Mouse (Mus musculus) CH12.LX (cell line): ENCODE results near the gene Lsg1. TPM values are rescaled to one million over a fixed set of nuclear protein-coding genes. Genes with fewer than 3 reads are reported as not detected.
A peak's percentile ranks its signal among the peaks of the same experiment; 100 is the strongest.

ENCODE experiments used
- DNase-seq: peaks from one replicate; pipeline ENCODE4 v3.0.0-alpha.2; 2013; ENCODE audit errors: extremely low read depth
- H3K27ac ChIP-seq: 2 replicates; pipeline ENCODE4 v1.5.1; 2012; ENCODE audit warnings: low read depth, mild to moderate bottlenecking, control low read depth, moderate library complexity; ENCODE audit not compliant: insufficient read depth
- H3K27me3 ChIP-seq: replicated peaks from 2 replicates; pipeline ENCODE3; 2012; ENCODE audit warnings: inconsistent platforms
- H3K36me3 ChIP-seq, 2 experiments: replicated peaks in 1 of 2; 2 replicates each; pipeline versions ENCODE3 to v1.6.1; 2012; ENCODE audit warnings: inconsistent platforms in 1 of 2, low read length in 1 of 2, mild to moderate bottlenecking in 1 of 2, mixed read lengths in 1 of 2, moderate library complexity in 1 of 2; ENCODE audit not compliant: control insufficient read depth in 1 of 2, insufficient read depth in 1 of 2
- H3K4me1 ChIP-seq, 2 experiments: 2 replicates each; pipeline ENCODE4 v1.6.1; 2012; ENCODE audit warnings: inconsistent platforms in 1 of 2, moderate library complexity in 1 of 2; ENCODE audit not compliant: insufficient read depth in 2 of 2, control insufficient read depth in 1 of 2
- H3K4me2 ChIP-seq: 2 replicates; pipeline ENCODE4 v1.6.1; 2012; ENCODE audit warnings: low read depth, mild to moderate bottlenecking, control low read depth; ENCODE audit not compliant: poor library complexity, insufficient read depth, severe bottlenecking
- H3K4me3 ChIP-seq, 3 experiments: fragments of 150-350 bp in 1 of 3; sonication (generic) in 1 of 3; replicated peaks in 1 of 3; 2 replicates each; pipeline versions ENCODE3 to v1.5.1; 2011 to 2012; ENCODE audit warnings: low read depth in 2 of 3, low read length in 2 of 3, mild to moderate bottlenecking in 2 of 3, moderate library complexity in 2 of 3, control low read depth in 1 of 3, improper control_type of control experiment in 1 of 3, inconsistent platforms in 1 of 3, mixed read lengths in 1 of 3; ENCODE audit not compliant: poor library complexity in 1 of 3
- H3K79me2 ChIP-seq: replicated peaks from 2 replicates; pipeline ENCODE4 v1.6.1; 2012; ENCODE audit warnings: mild to moderate bottlenecking, moderate library complexity; ENCODE audit not compliant: control insufficient read depth, poor library complexity, insufficient read depth, severe bottlenecking; ENCODE audit errors: extremely low read depth
- H3K9ac ChIP-seq: 2 replicates; pipeline ENCODE4 v1.6.1; 2012; ENCODE audit warnings: low read depth, mild to moderate bottlenecking, control low read depth, moderate library complexity; ENCODE audit not compliant: insufficient read depth
- H3K9me3 ChIP-seq: replicated peaks from 2 replicates; pipeline ENCODE3; 2012; ENCODE audit warnings: low read length, inconsistent platforms, mixed read lengths
- BHLHE40 ChIP-seq: IDR thresholded peaks from 2 replicates; pipeline ENCODE4 v1.6.1; 2011; ENCODE audit warnings: mild to moderate bottlenecking, low read depth, low read length, improper control_type of control experiment
- CHD1 ChIP-seq: IDR thresholded peaks from 2 replicates; pipeline ENCODE4 v1.6.1; 2012; ENCODE audit warnings: low read depth, low read length, improper control_type of control experiment, inconsistent platforms
- CTCF ChIP-seq, 2 experiments: IDR thresholded peaks in 1 of 2; conservative IDR thresholded peaks in 1 of 2; 2 replicates each; pipeline ENCODE4 v1.5.1; 2011 to 2012; ENCODE audit warnings: low read depth in 2 of 2, low read length in 2 of 2, improper control_type of control experiment in 1 of 2, inconsistent platforms in 1 of 2, mild to moderate bottlenecking in 1 of 2, moderate library complexity in 1 of 2
- ELF1 ChIP-seq: IDR thresholded peaks from 2 replicates; pipeline ENCODE4 v1.6.1; 2014; ENCODE audit warnings: low read depth, mild to moderate bottlenecking, inconsistent platforms, low read length, improper control_type of control experiment
- EP300 ChIP-seq: IDR thresholded peaks from 2 replicates; pipeline ENCODE4 v1.6.1; 2011; ENCODE audit warnings: low read length, improper control_type of control experiment
- ETS1 ChIP-seq: conservative IDR thresholded peaks from 2 replicates; pipeline ENCODE4 v1.6.1; 2012; ENCODE audit warnings: low read depth, mild to moderate bottlenecking, inconsistent platforms, low read length, improper control_type of control experiment, moderate library complexity
- HCFC1 ChIP-seq: IDR thresholded peaks from 2 replicates; pipeline ENCODE4 v1.6.1; 2012; ENCODE audit warnings: low read depth, mild to moderate bottlenecking, inconsistent platforms, low read length, improper control_type of control experiment
- IRF4 ChIP-seq: IDR thresholded peaks from 2 replicates; pipeline ENCODE4 v1.6.1; 2014; ENCODE audit warnings: low read depth, mild to moderate bottlenecking, inconsistent platforms, low read length, improper control_type of control experiment
- JUN ChIP-seq: IDR thresholded peaks from 2 replicates; pipeline ENCODE4 v1.6.1; 2011; ENCODE audit warnings: low read depth, mild to moderate bottlenecking, low read length, improper control_type of control experiment, moderate library complexity; ENCODE audit not compliant: insufficient read depth
- JUND ChIP-seq: conservative IDR thresholded peaks from 2 replicates; pipeline ENCODE4 v1.6.1; 2011; ENCODE audit warnings: low read depth, low read length, improper control_type of control experiment
- MAFK ChIP-seq: IDR thresholded peaks from 2 replicates; pipeline ENCODE4 v1.6.1; 2011; ENCODE audit warnings: low read length, improper control_type of control experiment; ENCODE audit not compliant: insufficient replicate concordance
- MAZ ChIP-seq: IDR thresholded peaks from 2 replicates; pipeline ENCODE4 v1.6.1; 2012; ENCODE audit warnings: low read depth, mild to moderate bottlenecking, inconsistent platforms, low read length, improper control_type of control experiment, moderate library complexity
- MXI1 ChIP-seq: IDR thresholded peaks from 2 replicates; pipeline ENCODE4 v1.6.1; 2011; ENCODE audit warnings: mild to moderate bottlenecking, low read depth, low read length, improper control_type of control experiment
- NELFE ChIP-seq: IDR thresholded peaks from 2 replicates; pipeline ENCODE4 v1.6.1; 2011; ENCODE audit warnings: low read depth, low read length, improper control_type of control experiment
- NRF1 ChIP-seq: IDR thresholded peaks from 2 replicates; pipeline ENCODE4 v1.6.1; 2014; ENCODE audit warnings: low read depth, mild to moderate bottlenecking, inconsistent platforms, low read length, improper control_type of control experiment, moderate library complexity
- PAX5 ChIP-seq: IDR thresholded peaks from 2 replicates; pipeline ENCODE4 v1.6.1; 2012; ENCODE audit warnings: low read length, inconsistent platforms, mixed read lengths
- POLR2A ChIP-seq: IDR thresholded peaks from 2 replicates; pipeline ENCODE4 v1.6.1; 2011; ENCODE audit warnings: low read depth, mild to moderate bottlenecking, improper control_type of control experiment, low read length
- POLR2AphosphoS2 ChIP-seq: IDR thresholded peaks from 2 replicates; pipeline ENCODE4 v1.6.1; 2011; ENCODE audit warnings: low read depth, low read length, improper control_type of control experiment
- RAD21 ChIP-seq: IDR thresholded peaks from 2 replicates; pipeline ENCODE4 v1.6.1; 2011; ENCODE audit warnings: low read depth, mild to moderate bottlenecking, low read length, improper control_type of control experiment, moderate library complexity
- RCOR1 ChIP-seq: conservative IDR thresholded peaks from 2 replicates; pipeline ENCODE4 v1.6.1; 2012; ENCODE audit warnings: low read depth, mild to moderate bottlenecking, inconsistent platforms, low read length, improper control_type of control experiment
- SIN3A ChIP-seq: IDR thresholded peaks from 2 replicates; pipeline ENCODE4 v1.6.1; 2012; ENCODE audit warnings: low read length, improper control_type of control experiment, inconsistent platforms
- SMC3 ChIP-seq: IDR thresholded peaks from 2 replicates; pipeline ENCODE4 v1.6.1; 2011; ENCODE audit warnings: low read depth, low read length, improper control_type of control experiment
- TBP ChIP-seq: conservative IDR thresholded peaks from 2 replicates; pipeline ENCODE4 v1.6.1; 2011; ENCODE audit warnings: low read depth, low read length, improper control_type of control experiment
- TCF12 ChIP-seq: IDR thresholded peaks from 2 replicates; pipeline ENCODE4 v1.6.1; 2014; ENCODE audit warnings: low read depth, mild to moderate bottlenecking, inconsistent platforms, low read length, improper control_type of control experiment
- UBTF ChIP-seq: IDR thresholded peaks from 2 replicates; pipeline ENCODE4 v1.6.1; 2012; ENCODE audit warnings: low read depth, mild to moderate bottlenecking, inconsistent platforms, low read length, improper control_type of control experiment, moderate library complexity
- USF1 ChIP-seq: IDR thresholded peaks from 2 replicates; pipeline ENCODE4 v1.6.1; 2014; ENCODE audit warnings: low read depth, mild to moderate bottlenecking, inconsistent platforms, low read length, improper control_type of control experiment
- USF2 ChIP-seq: conservative IDR thresholded peaks from 2 replicates; pipeline ENCODE4 v1.6.1; 2011; ENCODE audit warnings: low read depth, low read length, improper control_type of control experiment
- ZC3H11A ChIP-seq: IDR thresholded peaks from 2 replicates; pipeline ENCODE4 v1.6.1; 2012; ENCODE audit warnings: low read depth, mild to moderate bottlenecking, inconsistent platforms, low read length, improper control_type of control experiment
- ZMIZ1 ChIP-seq: IDR thresholded peaks from 2 replicates; pipeline ENCODE4 v1.6.1; 2012; ENCODE audit warnings: low read depth, mild to moderate bottlenecking, inconsistent platforms, low read length, improper control_type of control experiment
- ZNF384 ChIP-seq: IDR thresholded peaks from 2 replicates; pipeline ENCODE4 v1.6.1; 2012; ENCODE audit warnings: low read depth, low read length, improper control_type of control experiment, inconsistent platforms
- dilution Hi-C: fragments of 300-500 bp; cut with MboI; formaldehyde crosslinking; loops from 2 replicates; pipeline ENCODE4 v1.14.3; 2020; ENCODE audit warnings: low sequenced_read_pairs; ENCODE audit not compliant: extremely low pct_unique_long_range_greater_than_20kb, extremely low pct_ligation_motif_present
- in situ Hi-C: fragments of 300-500 bp; cut with MboI; formaldehyde crosslinking; loops from 3 replicates; pipeline ENCODE4 v1.14.3; 2019; ENCODE audit warnings: low sequenced_read_pairs, low pct_ligation_motif_present, low pct_unique_long_range_greater_than_20kb, mixed read lengths
- polyA plus RNA-seq: library from polyadenylated mRNA; unstranded; fragments of >175 nt; gene quantifications from 2 replicates; pipeline ENCODE4 v1.2.1, GENCODE M21; 2012; ENCODE audit warnings: low read depth; ENCODE audit not compliant: insufficient read length
- total RNA-seq, 2 experiments: library from RNA; depleted of rRNA; stranded (reverse); fragments of 300-350 nt in 1 of 2; fragments of >200 nt in 1 of 2; gene quantifications; 2 replicates each; pipeline ENCODE4 v1.2.3; 2012 to 2014

Lsg1 gene
- total and polyA plus RNA-seq, 3 experiments: 58.4 to 189 (median 94.7) TPM

DNA sequence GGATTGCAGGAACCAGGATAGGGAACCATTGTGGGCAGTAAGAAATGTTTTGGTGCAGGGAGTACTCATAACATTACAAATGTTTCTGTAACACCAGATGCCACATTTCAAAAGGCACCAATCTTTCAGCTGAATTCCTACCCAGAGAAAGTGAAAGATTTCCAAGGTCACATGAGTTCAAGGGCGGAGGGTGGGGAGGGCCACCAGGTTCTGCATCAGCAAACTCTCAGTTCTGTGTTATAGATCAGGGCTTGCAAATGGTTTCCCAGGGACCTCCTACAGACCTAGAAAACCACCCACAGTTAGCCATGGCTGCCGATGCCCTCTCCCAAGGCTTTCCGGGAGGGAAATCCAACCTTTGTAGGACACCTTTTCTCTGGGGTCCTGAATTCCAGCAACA lies 20.5 kb upstream of the Lsg1 start:
- Histone ChIP-seq H3K4me2 (no peak overlapping the region), H3K36me3 (peaks cover 0 to 12% of the 10 kb centered on the region in 2 experiments), H3K4me3 (no peak overlapping the region), H3K27me3 (peaks cover under 1% of the 10 kb centered on the region), H3K27ac (no peak overlapping the region), H3K4me1 (peaks cover 35 to 80% of the 10 kb centered on the region in 2 experiments), H3K79me2 (peaks cover 5% of the 10 kb centered on the region), H3K9ac (no peak overlapping the region), H3K9me3 (no peaks in the 10 kb centered on the region)
- dilution Hi-C loops (no loop called here), in situ Hi-C loops (loop anchor here (10.0 kb wide), 1 partner anchor 67 kb away; no protein-coding TSS in a partner anchor)
- TF ChIP-seq SIN3A (no peak), ETS1 (peak; percentile 75), RCOR1 (no peak; the same call in 1 of the 2 replicates), NRF1 (no peak), USF2 (no peak; the same call in 1 of the 2 replicates), NELFE (no peak), POLR2A (no peak), JUND (no peak), MAZ (peak; percentile 46; the same call in 1 of the 2 replicates), IRF4 (peak; percentile 87), MXI1 (no peak), CTCF (conservative IDR thresholded peaks at IDR 0.05 in 1 of 2, IDR thresholded peaks at IDR 0.05 in 1 of 2; ENCODE audit: low read depth in 2 of 2, low read length in 2 of 2) (no peak), ZC3H11A (no peak), USF1 (peak; percentile 5; the same call in 1 of the 2 replicates), CHD1 (no peak), MAFK (0 out of 2 replicates have a peak, but pooled peaks have one; percentile 11), UBTF (no peak), BHLHE40 (peak; percentile 93), ZNF384 (no peak), HCFC1 (no peak), TCF12 (0 out of 2 replicates have a peak, but pooled peaks have one; percentile 12), ELF1 (no peak), JUN (no peak), PAX5 (no peak), EP300 (peak; percentile 78), ZMIZ1 (no peak), TBP (no peak), SMC3 (no peak), POLR2AphosphoS2 (no peak), RAD21 (no peak; the same call in 1 of the 2 replicates)
- DNase-seq: peak; percentile 72
